Mouse (Mus musculus): Measurements from ENCODE around the gene Ap4b1.
"Not testable (repeated sequence)": the region's sequence is repeated elsewhere in the genome, so short reads cannot be mapped to it uniquely, and the experiment has no call there.

The Ap4b1 gene

GRCm38 (mm10) chr3:103801631-103802531, 7.4 kb upstream of the Ap4b1 start:
- DNase-seq: peak; percentile 86 to 95

GRCm38 (mm10) chr3:103802861-103803260, 6.5 kb upstream of the Ap4b1 start:
- peak; percentile 59 to 60 for DNase-seq

GRCm38 (mm10) chr3:103805671-103806070, 3.6 kb upstream of the Ap4b1 start:
- DNase-seq: no peak

- DNase-seq: no peak
Observed at GRCm38 (mm10) chr3:103809799-103810150, 455 bp downstream of the Ap4b1 start.

GRCm38 (mm10) chr3:103810967-103811366, 1.6 kb downstream of the Ap4b1 start:
- no peak for DNase-seq

- DNase-seq: peak in 1 of 2 experiments; percentile 14
Observed at GRCm38 (mm10) chr3:103827548-103827947, 18.2 kb downstream of the Ap4b1 start.

GRCm38 (mm10) chr3:103829036-103829435, 19.7 kb downstream of the Ap4b1 start:
- no peak for DNase-seq

GRCm38 (mm10) chr3:103830681-103831080, 21.4 kb downstream of the Ap4b1 start:
- not testable (repeated sequence) for DNase-seq

- DNase-seq: no peak
Observed at GRCm38 (mm10) chr3:103831146-103831545, 21.8 kb downstream of the Ap4b1 start.

- DNase-seq: no peak
Observed at GRCm38 (mm10) chr3:103832426-103832825, 23.1 kb downstream of the Ap4b1 start, which contains the start of gene Bcl2l15. Gene Bcl2l15, plus strand, starts transcription at chr3:103832601.

GRCm38 (mm10) chr3:103834001-103834400, 24.7 kb downstream of the Ap4b1 start:
- DNase-seq: no peak

- DNase-seq: no peak
Observed at GRCm38 (mm10) chr3:103835272-103835950, 26.1 kb downstream of the Ap4b1 start.

GRCm38 (mm10) chr3:103835951-103836310, 26.6 kb downstream of the Ap4b1 start:
- no peak for DNase-seq

GRCm38 (mm10) chr3:103836453-103836852, 27.1 kb downstream of the Ap4b1 start:
- no peak for DNase-seq

- peak; percentile 25 to 39 for DNase-seq
Observed at GRCm38 (mm10) chr3:103839711-103840110, 30.4 kb downstream of the Ap4b1 start.

GRCm38 (mm10) chr3:103840195-103840594, 30.9 kb downstream of the Ap4b1 start:
- DNase-seq: not testable (repeated sequence)

GRCm38 (mm10) chr3:103840946-103841345, 31.6 kb downstream of the Ap4b1 start:
- DNase-seq: not testable (repeated sequence)

- peak; percentile 50 to 54 for DNase-seq
Observed at GRCm38 (mm10) chr3:103850644-103851363, 41.5 kb downstream of the Ap4b1 start.

GRCm38 (mm10) chr3:103851481-103851880, 42.2 kb downstream of the Ap4b1 start:
- no peak for DNase-seq

- DNase-seq: no peak
Observed at GRCm38 (mm10) chr3:103851882-103852281, 42.6 kb downstream of the Ap4b1 start.

- peak; percentile 74 to 88 for DNase-seq
Observed at GRCm38 (mm10) chr3:103852565-103853299, 43.4 kb downstream of the Ap4b1 start.

- no peak for DNase-seq
Observed at GRCm38 (mm10) chr3:103853804-103854203, 44.5 kb downstream of the Ap4b1 start.
